Mouse (Mus musculus) testis, adult 2 months (tissue): ENCODE results near the gene Frmd5. TPM values are rescaled to one million over a fixed set of nuclear protein-coding genes. Genes with fewer than 3 reads are reported as not detected.
A peak's percentile ranks its signal among the peaks of the same experiment; 100 is the strongest.

ENCODE experiments used
- H3K27ac ChIP-seq: fragments of 200-500 bp; 2 replicates; pipeline ENCODE4 v1.5.1; 2012; ENCODE audit warnings: low read depth, low read length; ENCODE audit not compliant: control insufficient read depth, insufficient read depth
- H3K27me3 ChIP-seq: fragments of 200-500 bp; 2 replicates; pipeline ENCODE4 v1.6.1; 2012; ENCODE audit warnings: mild to moderate bottlenecking, low read length, moderate library complexity; ENCODE audit not compliant: control insufficient read depth, insufficient read depth
- H3K36me3 ChIP-seq: fragments of 200-500 bp; 2 replicates; pipeline ENCODE4 v1.6.1; 2012; ENCODE audit warnings: mild to moderate bottlenecking, low read length; ENCODE audit not compliant: control insufficient read depth, insufficient read depth
- H3K4me1 ChIP-seq: fragments of 200-500 bp; 2 replicates; pipeline ENCODE4 v1.6.1; 2012; ENCODE audit warnings: low read length; ENCODE audit not compliant: control insufficient read depth, insufficient read depth
- H3K4me3 ChIP-seq: fragments of 200-500 bp; 2 replicates; pipeline ENCODE4 v1.5.1; 2012; ENCODE audit warnings: low read depth, mild to moderate bottlenecking, low read length, moderate library complexity, mixed read lengths; ENCODE audit not compliant: control insufficient read depth
- CTCF ChIP-seq: fragments of 200-500 bp; IDR thresholded peaks from 2 replicates; pipeline ENCODE4 v1.5.1; 2012; ENCODE audit warnings: low read depth, mild to moderate bottlenecking, inconsistent platforms, low read length, moderate library complexity; ENCODE audit not compliant: control insufficient read depth, insufficient read depth, insufficient replicate concordance
- POLR2A ChIP-seq: fragments of 200-500 bp; IDR thresholded peaks from 2 replicates; pipeline ENCODE4 v1.6.1; 2012; ENCODE audit warnings: low read depth, mild to moderate bottlenecking, inconsistent platforms, low read length, moderate library complexity; ENCODE audit not compliant: control insufficient read depth
- polyA plus RNA-seq: library from polyadenylated mRNA; depleted of rRNA; stranded (reverse); fragments of >200 nt; gene quantifications from 2 replicates; pipeline ENCODE4 v1.2.3, GENCODE M21; 2012

The Frmd5 gene
- polyA plus RNA-seq, 1 experiment: 1.6 TPM

DNA sequence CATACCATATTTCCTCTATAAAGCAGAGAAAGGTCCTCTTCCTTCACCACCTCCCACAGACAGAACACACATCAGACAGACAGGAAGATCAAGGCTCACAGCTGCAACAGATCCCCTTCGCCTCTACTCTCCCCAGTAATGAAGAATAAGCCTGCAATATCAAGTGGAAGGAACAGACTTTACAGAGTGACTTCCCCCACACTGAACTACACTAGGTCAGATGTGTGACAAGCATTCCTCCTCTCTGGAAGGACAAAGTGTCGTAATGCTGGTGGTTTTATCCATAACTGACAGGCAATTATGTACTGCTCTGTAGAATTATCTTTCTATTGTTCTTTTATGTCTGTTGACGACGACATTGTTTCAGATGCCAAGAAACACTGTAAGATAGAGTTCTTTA, 93.3 kb downstream of the Frmd5 start:
- H3K4me3 ChIP-seq: no peak overlapping the region
- peaks cover 4% of the 10 kb centered on the region for H3K4me1 ChIP-seq
- no peaks in the 10 kb centered on the region for H3K36me3 ChIP-seq
- H3K27me3 ChIP-seq: no peaks in the 10 kb centered on the region
- H3K27ac ChIP-seq: no peak overlapping the region
- TF ChIP-seq CTCF (no peak), POLR2A (no peak)

DNA sequence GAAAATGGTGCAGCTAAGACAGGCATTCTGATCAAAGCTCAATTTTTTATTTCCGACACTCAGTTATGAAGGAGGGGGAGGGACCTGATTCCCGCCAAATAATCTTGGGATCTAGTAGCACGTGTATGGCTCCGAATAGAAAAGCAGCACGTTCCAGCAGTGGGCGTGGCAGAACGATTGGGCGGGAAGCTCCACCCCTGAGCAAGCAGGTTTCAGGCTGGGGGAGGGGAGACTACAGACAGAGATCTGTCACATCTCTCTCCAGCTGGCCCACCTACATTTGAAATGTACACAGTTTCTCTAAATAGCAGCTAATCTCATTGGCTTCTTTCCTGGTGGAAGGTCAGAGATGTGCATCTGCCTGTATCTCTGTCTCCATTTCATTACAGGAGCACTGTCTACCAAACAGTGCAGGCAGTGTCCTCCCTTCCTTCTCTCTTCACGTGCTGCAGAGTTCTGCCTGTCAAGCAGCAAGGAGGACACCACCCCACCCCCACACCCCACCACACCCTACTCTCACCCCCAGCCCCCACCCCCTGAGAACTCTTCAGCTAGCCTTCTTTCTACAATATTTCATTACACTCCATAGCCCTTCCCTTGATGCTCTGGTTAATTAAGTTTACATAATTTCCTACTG, 95.0 kb downstream of the Frmd5 start:
- TF ChIP-seq CTCF: no peak
- no peak for TF ChIP-seq POLR2A
- H3K36me3 ChIP-seq: no peaks in the 10 kb centered on the region

DNA sequence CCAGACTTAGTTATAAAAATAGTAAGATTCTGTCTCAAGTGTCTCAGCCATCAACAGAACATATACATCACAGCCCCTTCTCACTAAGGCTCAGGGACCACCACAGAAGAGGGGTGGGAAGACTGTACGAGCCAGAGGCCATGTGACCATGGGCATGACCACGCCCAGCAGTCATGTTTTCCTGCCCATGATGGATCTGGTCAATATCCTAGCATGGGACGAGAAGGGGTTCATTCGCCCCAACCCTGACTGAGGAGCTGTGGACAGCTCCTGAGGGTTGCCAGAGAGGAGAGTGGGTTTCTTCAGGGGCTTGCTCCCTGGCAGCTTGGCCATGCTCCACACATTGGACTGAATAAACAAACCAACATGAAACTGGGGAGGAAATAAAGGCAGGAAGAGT, 97.8 kb downstream of the Frmd5 start:
- Histone ChIP-seq H3K4me1 (peaks cover 2% of the 10 kb centered on the region), H3K36me3 (no peaks in the 10 kb centered on the region), H3K4me3 (no peak overlapping the region), H3K27me3 (no peaks in the 10 kb centered on the region), H3K27ac (no peak overlapping the region)
- TF ChIP-seq CTCF (no peak), POLR2A (no peak)

More for the DNA sequence above, 95.0 kb downstream of the Frmd5 start:
- Histone ChIP-seq H3K27ac (no peak overlapping the region), H3K4me1 (peaks cover 4% of the 10 kb centered on the region), H3K4me3 (no peak overlapping the region), H3K27me3 (no peaks in the 10 kb centered on the region)

DNA sequence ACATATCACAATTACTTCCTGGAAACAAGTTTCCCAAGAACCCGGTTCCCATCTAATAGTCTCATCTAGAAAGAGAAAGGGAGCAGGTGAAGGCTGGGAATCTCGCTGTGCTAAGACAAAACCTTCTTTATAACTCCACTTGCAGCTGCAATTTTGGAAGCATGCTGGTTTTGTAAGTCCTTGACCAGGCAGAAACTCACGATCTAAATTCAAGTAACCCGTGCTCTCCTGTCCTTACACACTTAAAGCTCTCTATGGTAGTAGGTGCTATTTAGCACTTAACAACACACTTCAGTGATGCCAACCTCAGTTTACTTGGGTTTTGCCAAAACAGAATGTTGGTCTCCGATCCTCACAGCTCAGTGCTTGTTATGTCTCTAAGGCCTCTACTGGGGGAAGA, 99.4 kb downstream of the Frmd5 start:
- no peak overlapping the region for H3K27ac ChIP-seq
- no peaks in the 10 kb centered on the region for H3K36me3 ChIP-seq
- no peak overlapping the region for H3K4me3 ChIP-seq
- peaks cover 2% of the 10 kb centered on the region for H3K4me1 ChIP-seq
- no peaks in the 10 kb centered on the region for H3K27me3 ChIP-seq
- TF ChIP-seq POLR2A (no peak), CTCF (no peak)

DNA sequence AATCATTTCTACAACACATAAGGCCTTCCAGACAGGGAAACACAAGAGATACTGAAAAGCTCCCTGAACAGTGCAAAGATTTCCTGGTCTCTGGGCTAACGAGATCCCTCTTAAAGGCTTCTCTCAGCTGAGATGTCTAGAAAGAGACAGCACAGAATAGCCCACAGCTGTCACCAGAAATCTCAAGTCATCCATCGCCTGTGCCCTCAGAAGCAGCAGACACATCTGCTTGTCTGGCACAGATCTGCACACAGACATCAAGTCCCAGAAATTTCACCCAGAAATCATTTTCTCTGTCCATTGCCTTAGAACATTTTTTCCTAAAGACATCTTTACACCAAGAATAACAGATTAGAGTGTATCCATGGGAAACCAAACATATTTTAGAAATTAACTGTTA, 101.1 kb downstream of the Frmd5 start:
- Histone ChIP-seq H3K4me1 (no peaks in the 10 kb centered on the region), H3K27ac (no peak overlapping the region), H3K4me3 (no peak overlapping the region), H3K27me3 (no peaks in the 10 kb centered on the region), H3K36me3 (no peaks in the 10 kb centered on the region)
- TF ChIP-seq CTCF (no peak), POLR2A (no peak)

DNA sequence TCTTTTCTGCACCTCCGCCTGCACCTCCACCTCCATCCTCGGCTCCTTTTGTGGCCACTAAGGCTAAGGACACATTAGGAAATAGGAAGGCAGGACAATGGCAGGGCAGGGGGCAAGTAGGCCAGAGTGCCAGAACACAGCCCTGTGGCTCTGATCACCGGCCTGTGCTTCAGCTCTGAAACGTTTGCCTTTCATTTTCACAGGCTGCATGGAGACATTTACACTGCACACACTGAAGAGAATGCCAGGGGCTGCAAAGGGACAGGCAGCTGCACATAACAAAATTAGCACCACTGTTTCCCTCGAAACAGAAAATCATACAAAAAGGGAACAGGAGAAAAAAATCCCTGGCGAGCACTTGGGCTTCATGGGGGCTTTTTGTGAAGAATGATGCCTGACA, 107.6 kb downstream of the Frmd5 start:
- Histone ChIP-seq H3K27ac (no peak overlapping the region), H3K36me3 (no peaks in the 10 kb centered on the region), H3K4me1 (no peaks in the 10 kb centered on the region), H3K27me3 (no peaks in the 10 kb centered on the region), H3K4me3 (no peak overlapping the region)
- TF ChIP-seq CTCF (no peak), POLR2A (no peak)

DNA sequence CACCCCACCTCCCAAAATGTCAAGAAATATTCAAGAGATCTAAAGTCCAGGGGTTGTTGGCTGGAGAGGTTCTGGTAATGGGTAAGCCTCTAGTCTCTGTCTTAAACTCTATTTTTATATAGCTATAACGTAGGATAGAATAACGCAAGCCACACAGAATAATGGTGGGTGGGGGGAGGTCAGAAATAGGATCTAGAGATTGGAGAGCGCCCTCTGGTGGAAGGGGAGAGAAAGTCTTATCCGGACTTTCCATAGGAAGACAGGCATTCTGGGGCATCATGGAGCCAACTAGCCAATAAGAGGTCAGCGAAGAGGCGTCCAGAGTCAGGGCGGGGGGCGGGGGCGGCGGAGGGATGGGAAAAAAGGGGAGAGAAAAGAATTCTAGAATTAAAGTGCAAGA, 111.5 kb downstream of the Frmd5 start:
- H3K36me3 ChIP-seq: no peaks in the 10 kb centered on the region
- no peaks in the 10 kb centered on the region for H3K27me3 ChIP-seq
- TF ChIP-seq POLR2A (no peak), CTCF (peak; percentile 45; the same call in 1 of the 2 replicates)
- no peak overlapping the region for H3K27ac ChIP-seq
- H3K4me3 ChIP-seq: no peak overlapping the region
- H3K4me1 ChIP-seq: no peaks in the 10 kb centered on the region

DNA sequence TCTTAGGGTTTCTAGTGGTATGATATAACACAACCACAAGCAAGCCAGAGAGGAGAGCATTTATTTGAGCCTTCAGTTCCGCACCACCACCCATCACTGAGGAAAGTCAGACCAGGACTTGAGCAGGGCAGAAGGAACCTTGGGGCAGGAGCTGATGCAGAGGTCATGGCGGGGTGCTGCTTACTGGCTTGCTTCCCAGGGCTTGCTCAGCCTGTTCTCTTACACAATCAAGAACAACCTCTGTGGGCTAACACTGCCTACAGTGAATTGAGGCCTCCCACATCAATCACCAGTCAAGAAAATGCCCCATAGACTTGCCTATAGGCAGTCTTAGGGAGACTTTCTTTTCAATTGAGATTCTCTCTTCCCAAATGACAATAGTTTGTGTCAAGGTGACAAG, 118.8 kb downstream of the Frmd5 start:
- Histone ChIP-seq H3K4me1 (peaks cover 4% of the 10 kb centered on the region), H3K36me3 (no peaks in the 10 kb centered on the region), H3K27me3 (no peaks in the 10 kb centered on the region), H3K27ac (no peak overlapping the region), H3K4me3 (no peak overlapping the region)
- TF ChIP-seq POLR2A: no peak
- no peak for TF ChIP-seq CTCF
